Mouse (Mus musculus): ENCODE measurements at regions not wholly inside any gene's neighbourhood (a gene's known extent, or its start where the extent isn't known, plus 50 kb on each side); places are given as distances from the start of the nearest gene placed in this dataset.

DNA sequence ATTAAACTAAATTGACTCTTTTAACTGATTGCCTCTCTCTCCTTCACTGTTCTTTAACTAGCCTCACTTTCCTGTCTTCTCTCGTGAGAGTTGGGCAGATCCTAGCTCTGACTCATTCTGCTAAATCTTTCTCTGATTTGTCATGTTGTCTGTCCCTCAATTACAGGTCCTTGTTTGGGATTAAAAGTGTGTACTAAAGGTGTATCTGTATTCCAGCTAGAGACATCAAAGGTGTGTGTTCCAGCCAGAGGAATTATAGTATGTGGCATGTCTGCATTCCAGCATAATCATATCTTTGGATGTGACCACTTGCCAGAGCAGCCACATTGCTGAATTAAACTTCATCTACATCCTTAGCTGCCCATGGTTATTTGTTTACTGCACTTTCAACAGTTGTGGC lies 167.5 kb upstream of the Fam83b start:
- intact Hi-C loops (cut with DNase I): no loop called here
- DNase-seq: no peak

DNA sequence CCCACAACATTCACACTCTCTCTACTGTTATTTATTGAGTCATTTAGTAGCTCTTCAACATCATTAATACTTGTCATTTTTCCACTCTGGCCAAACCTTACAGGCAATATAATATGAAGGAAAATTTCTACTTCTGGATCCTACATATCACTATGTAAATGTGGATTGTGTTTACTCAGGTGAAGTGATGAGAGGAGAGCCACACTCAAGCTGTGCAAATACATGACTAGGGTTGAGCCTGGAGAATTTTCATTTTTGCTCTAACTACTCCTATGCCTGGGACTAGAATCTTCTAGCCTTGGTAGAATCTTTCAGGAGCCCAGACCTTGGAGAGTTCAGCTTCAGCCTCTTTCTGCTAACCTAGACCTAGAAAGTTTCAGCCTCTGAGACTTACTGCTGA lies 166.9 kb upstream of the Fam83b start:
- intact Hi-C loops (cut with DNase I): no loop called here
- DNase-seq: no peak

DNA sequence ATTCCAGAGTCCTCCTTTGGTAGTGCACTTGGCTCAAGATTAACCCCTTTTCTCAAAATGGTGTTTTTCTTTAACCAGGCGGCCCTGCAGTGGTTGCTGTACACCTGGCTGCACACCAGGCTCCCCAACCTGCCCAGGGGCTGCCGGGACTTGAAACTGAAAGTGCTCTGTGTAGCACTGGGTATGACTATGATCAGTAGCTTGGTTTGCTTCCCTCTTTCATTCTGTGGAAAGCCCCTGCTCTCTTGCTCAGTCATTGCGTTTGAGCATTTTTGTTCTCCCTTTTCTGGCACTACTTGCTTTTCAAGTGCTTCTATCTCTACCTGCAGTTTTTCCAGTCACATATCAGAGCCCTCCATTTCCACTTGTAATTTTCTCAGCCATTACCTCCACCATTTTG lies 156.0 kb upstream of the Fam83b start:
- intact Hi-C loops (cut with DNase I): no loop called here
- DNase-seq: no peak

DNA sequence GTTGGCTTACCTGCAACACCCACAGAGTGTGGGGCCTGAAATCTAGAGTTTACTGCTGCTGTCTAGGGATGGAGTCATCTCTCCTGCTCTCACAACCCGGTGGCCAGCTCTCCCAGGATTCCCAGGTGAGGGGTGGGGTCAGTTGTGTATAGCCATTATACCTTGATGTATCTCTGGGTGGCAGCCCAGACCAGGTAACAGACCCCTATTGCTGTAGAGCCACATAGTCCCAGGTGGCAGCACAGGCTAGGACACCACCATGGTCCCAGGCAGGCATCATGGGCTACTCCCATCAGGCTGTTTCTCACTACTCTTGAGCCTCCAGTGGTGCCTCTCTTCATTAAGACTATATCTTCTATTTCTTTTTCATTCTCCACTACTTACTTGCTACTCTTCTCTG lies 148.9 kb upstream of the Fam83b start:
- DNase-seq: no peak
- intact Hi-C loops (cut with DNase I): no loop called here

DNA sequence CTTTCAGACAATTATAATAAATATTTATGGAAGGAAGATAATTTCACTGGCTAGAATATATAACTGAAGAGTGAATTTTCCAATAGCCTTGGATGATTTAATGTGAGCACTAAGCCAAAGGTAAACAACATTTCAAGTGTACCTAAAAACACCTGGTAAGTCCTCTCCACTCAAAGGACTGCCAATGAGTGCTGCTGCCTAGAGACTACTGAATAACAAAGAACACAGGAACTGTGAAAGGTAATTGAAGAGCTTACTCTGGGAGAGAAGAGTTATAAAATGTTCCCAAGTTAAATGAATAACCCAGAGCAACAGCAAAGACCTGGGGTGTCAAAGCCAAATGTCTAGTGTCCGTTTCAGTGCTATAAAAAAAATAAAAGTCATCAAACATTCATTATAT lies 139.5 kb upstream of the Fam83b start:
- intact Hi-C loops (cut with DNase I): no loop called here
- DNase-seq: no peak

DNA sequence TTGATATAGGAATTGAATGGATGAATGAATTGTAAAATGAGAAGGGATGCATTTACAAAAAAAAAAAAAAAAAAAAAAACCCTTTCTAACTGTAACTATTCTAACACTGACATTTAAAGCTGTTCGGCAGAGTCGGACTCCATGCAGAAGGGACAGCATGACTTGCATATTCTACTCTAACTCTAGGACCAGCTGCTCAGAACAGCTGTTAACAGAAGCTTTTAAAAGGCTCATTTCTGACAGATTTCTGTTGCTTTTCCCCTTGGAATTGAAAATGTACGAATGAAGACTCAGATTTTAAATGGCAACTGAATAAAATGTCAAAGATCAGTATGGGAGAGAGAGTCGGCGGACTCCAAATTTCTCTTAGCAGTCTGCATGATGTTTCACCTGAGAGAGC lies 138.9 kb upstream of the Fam83b start:
- intact Hi-C loops (cut with DNase I): no loop called here
- DNase-seq: no peak

DNA sequence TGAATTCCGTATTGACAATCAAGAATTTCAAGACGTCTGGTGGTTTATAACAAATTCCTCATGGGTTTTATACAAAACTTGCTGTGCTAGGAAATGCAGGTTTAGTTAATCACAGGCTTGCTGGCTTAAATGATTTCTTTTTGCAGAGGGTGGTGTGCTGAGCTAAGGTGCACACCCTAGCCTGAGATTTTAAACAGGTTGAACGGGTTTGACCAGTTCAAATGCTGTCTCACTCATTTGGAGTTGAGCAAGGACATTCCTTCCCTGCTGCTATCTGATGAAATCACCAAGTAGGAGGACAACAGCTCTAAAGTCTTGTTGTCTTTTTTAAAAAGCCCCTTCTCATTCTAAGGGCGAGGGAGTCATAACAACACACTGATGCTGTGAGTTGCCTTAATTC lies 128.6 kb upstream of the Fam83b start:
- DNase-seq: no peak
- intact Hi-C loops (cut with DNase I): no loop called here

DNA sequence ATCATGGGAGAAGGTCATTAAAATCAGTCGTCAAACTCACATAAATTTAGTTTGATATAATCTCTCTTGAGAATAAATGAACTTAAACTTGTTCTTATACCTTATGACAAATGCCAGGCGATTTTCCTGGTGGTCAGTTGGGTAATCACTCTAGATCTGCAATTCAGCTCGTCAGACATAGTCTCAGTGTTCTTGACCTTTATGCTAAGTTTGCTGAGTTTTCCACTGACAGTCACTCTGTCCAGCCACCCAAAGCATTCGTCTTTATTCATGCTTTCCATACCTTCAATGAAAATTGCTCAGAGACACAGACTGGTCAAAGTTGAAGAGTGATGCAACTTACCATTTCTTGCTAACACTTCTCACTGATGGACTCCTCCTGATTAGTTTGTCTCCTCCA lies 126.1 kb upstream of the Fam83b start:
- DNase-seq: no peak
- intact Hi-C loops (cut with DNase I): no loop called here

DNA sequence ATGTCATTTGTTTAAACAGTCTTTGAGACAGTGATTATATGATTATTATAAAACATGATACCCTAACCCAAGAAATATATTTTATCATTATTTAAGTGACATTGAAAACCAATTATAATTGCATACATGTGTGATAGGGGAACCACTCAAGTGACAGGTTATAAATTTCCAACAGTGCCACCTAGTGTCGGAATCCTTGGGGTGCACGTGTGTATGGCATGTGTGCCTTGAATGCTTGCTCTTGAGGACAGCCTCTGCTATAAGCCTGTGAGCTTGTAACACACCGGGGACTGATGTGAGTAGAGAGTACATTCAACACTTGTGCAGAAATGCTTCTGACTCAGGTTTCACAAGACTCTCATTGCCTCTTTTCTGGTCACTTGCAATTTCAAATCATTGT lies 93.9 kb upstream of the Fam83b start:
- peak; percentile 23 to 58 for DNase-seq
- intact Hi-C loops (cut with DNase I): loop anchor here (5.0 kb wide), 1 partner anchor 269 kb away; no protein-coding TSS in a partner anchor

DNA sequence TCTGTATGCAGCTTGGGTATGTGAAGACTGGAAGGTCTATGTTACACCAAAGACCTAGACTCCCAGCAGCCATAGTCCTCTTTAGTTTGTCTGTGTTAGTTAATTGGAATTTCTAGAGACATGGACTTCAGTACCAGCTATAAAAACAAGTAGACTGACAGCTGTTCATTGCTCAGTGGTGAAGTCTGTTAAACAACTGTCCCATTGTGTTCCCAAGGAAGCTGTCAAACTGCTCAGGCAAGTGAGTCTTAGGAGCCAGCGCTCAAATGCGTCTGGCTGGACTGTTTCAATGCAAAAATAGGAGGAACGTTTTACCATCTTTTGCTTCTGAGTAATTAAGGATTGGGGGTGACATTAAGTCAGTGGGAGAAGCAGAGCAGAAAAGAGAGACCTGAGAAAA lies 92.9 kb upstream of the Fam83b start:
- intact Hi-C loops (cut with DNase I): loop anchor here (5.0 kb wide), 1 partner anchor 267 kb away; no protein-coding TSS in a partner anchor
- DNase-seq: no peak

DNA sequence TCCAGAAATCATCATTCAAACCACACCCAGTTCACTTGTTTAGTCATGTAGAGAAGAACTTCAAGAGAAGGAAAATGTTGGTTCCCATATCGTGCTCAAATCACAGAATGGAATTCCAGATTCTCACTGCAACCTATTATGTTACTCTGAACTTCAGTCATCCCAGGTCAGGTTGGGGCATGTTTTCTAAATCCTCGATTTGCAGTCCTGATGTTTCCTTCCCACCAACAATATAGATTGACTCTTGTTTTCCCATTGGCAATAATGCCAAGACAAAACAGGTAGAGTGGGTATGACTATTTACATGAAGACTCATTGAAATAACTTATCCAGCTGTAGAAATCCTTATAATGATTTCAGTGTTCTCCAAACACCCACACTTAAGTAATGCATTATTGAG lies 86.4 kb upstream of the Fam83b start:
- intact Hi-C loops (cut with DNase I): no loop called here
- no peak for DNase-seq

DNA sequence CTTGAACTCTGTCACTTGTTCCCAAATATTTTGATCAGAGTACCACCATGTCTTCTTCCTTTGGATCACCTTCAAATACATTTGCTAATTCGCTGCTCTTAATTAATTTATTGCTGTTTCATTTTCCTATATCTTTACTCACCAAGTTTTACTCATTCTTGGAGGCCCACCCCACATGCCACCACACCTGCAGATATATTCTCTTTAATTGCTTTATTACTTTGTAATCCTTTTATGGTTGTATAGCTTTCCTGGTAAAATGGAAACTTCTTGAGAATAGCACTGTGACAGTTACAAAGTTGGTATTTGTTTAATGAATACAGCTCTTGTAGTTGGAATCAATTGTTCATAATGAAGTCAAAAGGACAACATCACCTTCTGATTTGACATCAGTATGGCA lies 82.6 kb upstream of the Fam83b start:
- intact Hi-C loops (cut with DNase I): no loop called here
- DNase-seq: no peak

DNA sequence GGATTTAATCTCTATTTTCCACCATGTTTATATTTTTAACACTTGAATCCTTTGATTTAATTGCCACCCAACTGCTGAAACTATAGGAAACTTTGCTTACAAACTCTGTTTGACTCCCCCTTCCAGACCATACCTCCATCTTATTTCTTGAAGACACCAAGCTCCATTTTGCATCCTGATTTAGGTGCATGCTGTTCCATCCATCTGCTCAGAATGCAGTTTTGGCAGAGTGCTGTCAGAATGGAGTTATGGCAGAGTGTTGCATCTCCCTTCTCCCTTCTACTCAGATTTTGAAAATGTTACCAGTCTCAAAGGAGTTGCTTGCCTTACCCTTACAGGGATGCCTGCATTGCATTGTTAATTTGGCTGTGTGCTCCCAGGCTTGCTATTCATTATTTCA lies 79.5 kb upstream of the Fam83b start:
- intact Hi-C loops (cut with DNase I): no loop called here
- no peak for DNase-seq

Measured in heart, postnatal 14 days (tissue).